Mouse (Mus musculus) heart, postnatal 0 days (tissue): ENCODE measurements at regions not wholly inside any gene's neighbourhood (a gene's known extent, or its start where the extent isn't known, plus 50 kb on each side); places are given as distances from the start of the nearest gene placed in this dataset.

Source experiments
- CTCF ChIP-seq: IDR thresholded peaks from 2 replicates; pipeline ENCODE4 v1.5.1; 2016; ENCODE audit warnings: antibody characterized with exemption, control low read depth, low read depth
- EP300 ChIP-seq: IDR thresholded peaks from 2 replicates; pipeline ENCODE4 v1.6.1; 2016; ENCODE audit warnings: antibody characterized with exemption, low read depth

GRCm38 (mm10) chr16:55589382-55589956, 249.2 kb downstream of the Nfkbiz start:
- no peak for TF ChIP-seq CTCF
- no peak for TF ChIP-seq EP300
